Mouse (Mus musculus): ENCODE data around the gene Carhsp1.

- TF ChIP-seq POU5F1 (IDR thresholded peaks at IDR 0.05; ENCODE audit: borderline replicate concordance, low read length): no peak
- TF ChIP-seq CTCF (conservative IDR thresholded peaks at IDR 0.05; ENCODE audit: low read length): no peak
These were observed 15.0 kb upstream of the Carhsp1 start for GRCm38 (mm10) chr16:8686871-8687535.
